Mouse (Mus musculus) heart, postnatal 0 days (tissue): ENCODE measurements around the gene Eef1akmt2. TPM values are rescaled to one million over a fixed set of nuclear protein-coding genes. Genes with fewer than 3 reads are reported as not detected.

Source experiments
- ATAC-seq: fragments of 200-750 bp; cut with Nextera tagmentation; 2 replicates; pipeline ENCODE4 v1.8.0; 2017; ENCODE audit warnings: low read depth, moderate number of reproducible peaks, moderate library complexity; ENCODE audit not compliant: insufficient read depth
- DNase-seq: peaks from one replicate; pipeline ENCODE4 v3.0.0-alpha.2; 2016; ENCODE audit warnings: low spot score
- H3K27ac ChIP-seq: fragments of 300-500 bp; sonication (generic); 2 replicates; pipeline ENCODE4 v1.5.1; 2014; ENCODE audit warnings: low read depth, mild to moderate bottlenecking
- H3K27me3 ChIP-seq: fragments of 300-500 bp; sonication (generic); 2 replicates; pipeline ENCODE4 v1.6.1; 2014; ENCODE audit warnings: low read length, mixed read lengths; ENCODE audit not compliant: control insufficient read depth, insufficient read depth
- H3K36me3 ChIP-seq: fragments of 300-500 bp; sonication (generic); replicated peaks from 2 replicates; pipeline ENCODE4 v1.6.1; 2014; ENCODE audit warnings: low read length, mixed read lengths; ENCODE audit not compliant: control insufficient read depth, insufficient read depth
- H3K4me1 ChIP-seq: fragments of 300-500 bp; sonication (generic); 2 replicates; pipeline ENCODE4 v1.6.1; 2014; ENCODE audit warnings: antibody characterized with exemption; ENCODE audit not compliant: control insufficient read depth, insufficient read depth
- H3K4me2 ChIP-seq: fragments of 300-500 bp; sonication (generic); 2 replicates; pipeline ENCODE4 v1.6.1; 2014; ENCODE audit warnings: low read depth, mild to moderate bottlenecking, low read length, moderate library complexity
- H3K4me3 ChIP-seq: fragments of 300-500 bp; sonication (generic); 2 replicates; pipeline ENCODE4 v1.5.1; 2014; ENCODE audit warnings: low read depth, low read length
- H3K9ac ChIP-seq: fragments of 300-500 bp; sonication (generic); replicated peaks from 2 replicates; pipeline ENCODE4 v1.6.1; 2014; ENCODE audit warnings: low read depth, low read length, mixed read lengths
- H3K9me3 ChIP-seq: fragments of 300-500 bp; sonication (generic); replicated peaks from 2 replicates; pipeline ENCODE4 v1.6.1; 2016; ENCODE audit warnings: low read length; ENCODE audit not compliant: control insufficient read depth
- CTCF ChIP-seq: IDR thresholded peaks from 2 replicates; pipeline ENCODE4 v1.5.1; 2016; ENCODE audit warnings: antibody characterized with exemption, control low read depth, low read depth
- EP300 ChIP-seq: IDR thresholded peaks from 2 replicates; pipeline ENCODE4 v1.6.1; 2016; ENCODE audit warnings: antibody characterized with exemption, low read depth
- WGBS: fragments of 180-500 bp; shearing (Covaris S2); extraction: QIAGEN DNeasy Blood & Tissue Kit; methylation state at CpG from one replicate; pipeline ENCODE4 v1.1.7; 2014; 5-methylcytosine and 5-hydroxymethylcytosine counted together
- polyA plus RNA-seq: library from polyadenylated mRNA; unstranded; fragments of >200 nt; fragmentation: Nextera tagmentation; extraction: Ambion mirVana; gene quantifications from 2 replicates; pipeline ENCODE4 v1.2.1, GENCODE M21; 2015
- total RNA-seq: library from RNA; depleted of rRNA; stranded (reverse); fragments of >200 nt; gene quantifications from 2 replicates; pipeline ENCODE4 v1.2.3, GENCODE M21; 2014; ENCODE audit warnings: low replicate concordance; rRNA removed

Gene Eef1akmt2
- total and polyA plus RNA-seq, 2 experiments from 2014 or later, result 21.1 to 29.2 TPM

- TF ChIP-seq CTCF (no peak), EP300 (no peak)
- no peak for DNase-seq
- no peak for ATAC-seq
- peaks cover 63% of the 10 kb centered on the region for H3K4me1 ChIP-seq
- 31% methylated on average over 6 of the region's 6 CpGs for WGBS
- no peak overlapping the region for H3K4me2 ChIP-seq
- no peaks in the 10 kb centered on the region for H3K9me3 ChIP-seq
- peaks cover 8% of the 10 kb centered on the region; the same call in 1 of the 2 replicates for H3K36me3 ChIP-seq
- no peak overlapping the region for H3K4me3 ChIP-seq
- peak overlapping the region; percentile 51 for H3K27ac ChIP-seq
- no peak overlapping the region for H3K9ac ChIP-seq
- no peaks in the 10 kb centered on the region for H3K27me3 ChIP-seq
Observed at GRCm38 (mm10) chr7:132781850-132782249, 70.6 kb downstream of the Eef1akmt2 start.

- Histone ChIP-seq H3K9ac (no peak overlapping the region), H3K9me3 (no peaks in the 10 kb centered on the region), H3K27ac (peak overlapping the region; percentile 51), H3K4me3 (no peak overlapping the region), H3K27me3 (no peaks in the 10 kb centered on the region), H3K36me3 (peaks cover 8% of the 10 kb centered on the region; the same call in 1 of the 2 replicates), H3K4me2 (no peak overlapping the region), H3K4me1 (peaks cover 62% of the 10 kb centered on the region)
- ATAC-seq (0 out of 2 replicates have a peak, but pooled peaks have one; percentile 7), DNase-seq (no peak)
- WGBS, result 45% methylated on average over 7 of the region's 7 CpGs
- TF ChIP-seq EP300 (no peak), CTCF (0 out of 2 replicates have a peak, but pooled peaks have one; percentile 5)
Observed at GRCm38 (mm10) chr7:132781130-132781814, 71.2 kb downstream of the Eef1akmt2 start.

- H3K9ac ChIP-seq, result no peak overlapping the region
- 49% methylated on average over 4 of the region's 4 CpGs for WGBS
- H3K4me1 ChIP-seq, result peaks cover 62% of the 10 kb centered on the region
- no peaks in the 10 kb centered on the region for H3K9me3 ChIP-seq
- H3K4me2 ChIP-seq, result no peak overlapping the region
- H3K27me3 ChIP-seq, result no peaks in the 10 kb centered on the region
- DNase-seq (peak; percentile 44), ATAC-seq (0 out of 2 replicates have a peak, but pooled peaks have one; percentile 12)
- TF ChIP-seq CTCF (no peak), EP300 (no peak)
- peak overlapping the region; percentile 51; the same call in 1 of the 2 replicates for H3K27ac ChIP-seq
- H3K36me3 ChIP-seq, result peaks cover 8% of the 10 kb centered on the region; the same call in 1 of the 2 replicates
- H3K4me3 ChIP-seq, result no peak overlapping the region
Observed at GRCm38 (mm10) chr7:132780611-132781010, 71.9 kb downstream of the Eef1akmt2 start.

GRCm38 (mm10) chr7:132778630-132779029 lies 73.8 kb downstream of the Eef1akmt2 start:
- H3K4me3 ChIP-seq, result no peak overlapping the region
- no peak overlapping the region for H3K4me2 ChIP-seq
- no peaks in the 10 kb centered on the region for H3K9me3 ChIP-seq
- TF ChIP-seq EP300 (no peak), CTCF (no peak)
- H3K27ac ChIP-seq, result no peak overlapping the region
- ATAC-seq, result peak; percentile 31; the same call in 1 of the 2 replicates
- peaks cover 10% of the 10 kb centered on the region; the same call in 1 of the 2 replicates for H3K36me3 ChIP-seq
- no peaks in the 10 kb centered on the region for H3K27me3 ChIP-seq
- H3K4me1 ChIP-seq, result peaks cover 69% of the 10 kb centered on the region
- WGBS, result 48% methylated on average over 13 of the region's 13 CpGs
- DNase-seq, result no peak
- no peak overlapping the region; the same call in 1 of the 2 replicates for H3K9ac ChIP-seq

GRCm38 (mm10) chr7:132777728-132778453 lies 74.6 kb downstream of the Eef1akmt2 start:
- H3K9me3 ChIP-seq, result no peaks in the 10 kb centered on the region
- WGBS, result 100% methylated on average over 1 of the region's 1 CpGs
- H3K9ac ChIP-seq, result no peak overlapping the region
- peaks cover 76% of the 10 kb centered on the region for H3K4me1 ChIP-seq
- TF ChIP-seq CTCF, result no peak
- TF ChIP-seq EP300, result no peak
- no peaks in the 10 kb centered on the region for H3K27me3 ChIP-seq
- H3K36me3 ChIP-seq, result peaks cover 11% of the 10 kb centered on the region; the same call in 1 of the 2 replicates
- ATAC-seq (no peak), DNase-seq (no peak)
- H3K4me2 ChIP-seq, result no peak overlapping the region
- no peak overlapping the region for H3K27ac ChIP-seq
- no peak overlapping the region for H3K4me3 ChIP-seq

Other genes with a start within 250 kb of the Eef1akmt2 start
- 32.2 and 40.1 TPM in 2 replicates for gene Lhpp, start 242.0 kb downstream of the Eef1akmt2 start, total RNA-seq
- 21.3 and 22.9 TPM in 2 replicates for gene Lhpp, start 242.0 kb downstream of the Eef1akmt2 start, polyA plus RNA-seq
- 18.6 and 28.6 TPM in 2 replicates for gene Fam53b, start 38.8 kb downstream of the Eef1akmt2 start, total RNA-seq
- gene Fam53b, start 38.8 kb downstream of the Eef1akmt2 start, polyA plus RNA-seq, result 11.4 and 13.1 TPM in 2 replicates
- gene Abraxas2, start 6.6 kb upstream of the Eef1akmt2 start, total RNA-seq, result 25.7 and 28.9 TPM in 2 replicates
- 23.3 and 24.1 TPM in 2 replicates for gene Abraxas2, start 6.6 kb upstream of the Eef1akmt2 start, polyA plus RNA-seq
- gene Zranb1, start 78.5 kb upstream of the Eef1akmt2 start, total RNA-seq, result 19.9 and 49.6 TPM in 2 replicates
- gene Zranb1, start 78.5 kb upstream of the Eef1akmt2 start, polyA plus RNA-seq, result 8.9 and 9.9 TPM in 2 replicates